Mouse (Mus musculus): Measurements from ENCODE around the gene Vti1a. TPM values are rescaled to one million over a fixed set of nuclear protein-coding genes. Genes with fewer than 3 reads are reported as not detected.

Vti1a gene
- polyA plus RNA-seq, 1 experiment, result 36.2 TPM

DNA sequence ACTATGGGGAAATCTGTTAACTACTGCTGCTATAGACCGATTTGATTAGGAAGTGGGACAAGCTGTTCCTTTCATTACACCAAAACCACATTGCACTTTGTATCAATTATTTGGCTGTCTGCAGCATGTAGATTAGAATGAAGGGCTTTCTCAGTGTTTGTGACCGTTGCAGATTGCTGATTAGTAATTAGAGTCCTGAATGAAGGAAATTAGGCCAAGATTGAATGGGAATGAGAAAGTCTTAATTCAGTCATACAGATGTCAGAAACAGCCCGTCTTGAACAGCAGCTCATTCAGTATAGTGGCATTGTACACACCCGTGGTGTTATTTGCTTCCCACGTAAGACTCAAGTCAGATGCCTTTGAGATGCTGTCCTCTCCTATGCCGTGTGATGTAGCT lies 60.2 kb downstream of the Vti1a start:
- no peak for DNase-seq (ENCODE audit: extremely low spot score in 1 of 2, low spot score in 1 of 2)

- DNase-seq (ENCODE audit: extremely low spot score in 1 of 2, low spot score in 1 of 2), result no peak
These were observed 61.4 kb downstream of the Vti1a start for GRCm38 (mm10) chr19:55377465-55377864.

DNA sequence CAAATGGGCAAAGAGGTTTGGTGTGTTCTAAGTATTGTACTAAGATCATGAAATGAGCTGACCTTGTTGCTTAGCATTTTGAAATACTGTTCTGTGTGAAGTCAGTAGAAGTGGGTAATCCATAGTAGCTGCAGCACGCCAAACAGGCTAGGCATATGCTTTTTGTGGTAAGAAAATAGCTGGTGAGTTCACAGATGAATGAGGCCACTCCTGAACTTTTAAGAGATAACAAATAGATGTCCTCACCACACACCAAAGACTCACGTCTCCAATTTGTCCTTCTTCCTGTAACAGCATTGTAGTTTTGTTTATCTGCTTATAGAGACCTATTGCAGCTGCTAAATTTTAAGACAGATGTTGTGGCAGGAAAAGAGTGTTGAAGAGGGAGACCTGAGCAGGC lies 62.8 kb downstream of the Vti1a start:
- DNase-seq (ENCODE audit: extremely low spot score in 1 of 2, low spot score in 1 of 2), result no peak

DNA sequence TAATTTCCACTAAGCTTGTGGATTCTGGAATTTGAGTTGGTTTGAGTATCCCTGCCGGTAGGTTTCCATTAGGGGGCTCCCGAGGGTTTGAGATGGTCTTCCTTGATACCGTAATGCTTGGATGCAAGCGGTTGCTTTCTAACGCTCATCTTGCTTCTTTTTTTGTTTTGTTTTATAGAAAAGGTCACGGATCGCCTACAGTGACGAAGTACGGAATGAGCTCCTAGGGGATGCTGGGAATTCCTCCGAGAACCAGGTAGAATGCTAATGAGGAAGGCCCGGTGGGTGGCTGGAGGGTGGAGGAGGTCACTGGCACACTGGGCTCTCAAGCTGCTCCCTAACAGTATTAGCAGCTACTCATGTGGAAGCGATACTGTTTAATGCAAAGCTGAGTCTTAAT lies 64.7 kb downstream of the Vti1a start:
- no peak for DNase-seq (ENCODE audit: extremely low spot score in 1 of 2, low spot score in 1 of 2)

GRCm38 (mm10) chr19:55381343-55381742 lies 65.2 kb downstream of the Vti1a start:
- no peak for DNase-seq (ENCODE audit: extremely low spot score in 1 of 2, low spot score in 1 of 2)

DNA sequence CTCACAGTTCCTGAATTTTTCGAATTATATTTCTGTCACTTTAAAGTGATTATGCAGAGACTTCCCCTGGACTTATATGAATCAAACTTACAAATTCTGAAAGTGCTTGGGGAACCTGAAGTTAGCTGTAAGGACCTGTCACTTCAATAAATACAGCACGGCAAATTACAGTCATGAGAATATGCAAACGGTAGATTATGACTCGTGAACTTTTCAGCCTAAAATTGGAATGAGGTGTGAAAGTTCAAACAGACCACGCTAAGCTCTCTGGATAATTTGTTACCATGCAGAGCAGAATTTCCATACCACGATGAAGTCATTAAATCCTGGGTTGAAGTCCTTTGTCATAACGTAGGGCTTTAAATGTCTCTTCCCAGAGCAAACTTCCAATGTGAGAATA lies 66.7 kb downstream of the Vti1a start:
- no peak for DNase-seq (ENCODE audit: extremely low spot score in 1 of 2, low spot score in 1 of 2)

DNA sequence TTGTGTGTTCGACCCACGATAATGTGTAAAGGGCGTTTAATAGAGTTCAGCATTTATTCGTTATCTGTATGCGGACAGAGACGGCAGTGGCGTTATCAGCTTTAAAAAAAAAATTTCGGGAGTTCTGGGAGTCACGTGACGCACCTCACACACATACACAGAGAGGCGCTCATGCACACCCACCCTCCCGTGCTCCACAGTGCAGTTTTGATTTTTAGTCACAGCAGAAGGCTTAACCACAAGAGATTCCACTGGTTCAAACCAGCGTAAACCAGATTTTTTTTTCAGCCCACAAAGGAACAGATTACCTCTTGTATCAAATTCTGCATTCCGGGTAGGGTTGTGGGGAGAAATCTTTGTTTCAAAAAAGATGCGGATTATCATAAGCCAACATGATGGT lies 68.5 kb downstream of the Vti1a start:
- no peak for DNase-seq (ENCODE audit: extremely low spot score in 1 of 2, low spot score in 1 of 2)

- DNase-seq (ENCODE audit: extremely low spot score in 1 of 2, low spot score in 1 of 2), result no peak
These were observed 72.9 kb downstream of the Vti1a start for GRCm38 (mm10) chr19:55389019-55389418.

DNA sequence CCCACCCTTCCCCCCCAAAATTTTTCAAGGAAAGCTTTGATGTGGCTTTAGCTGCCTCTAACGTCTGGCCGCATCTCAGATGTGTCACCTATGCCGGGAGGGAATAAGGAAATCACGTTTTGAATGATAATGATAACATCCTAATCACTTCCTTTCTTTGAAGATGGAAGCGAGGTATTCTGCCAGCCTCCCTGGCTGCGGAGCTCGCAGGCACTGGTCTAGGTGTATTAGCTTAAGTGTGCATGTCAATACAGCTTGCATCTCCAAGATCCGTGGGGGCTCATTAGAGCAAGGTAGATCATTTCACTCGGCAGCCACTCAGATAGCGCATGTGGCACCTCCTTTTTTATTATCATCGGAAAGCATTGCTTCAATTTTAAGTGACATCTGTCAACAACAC lies 74.2 kb downstream of the Vti1a start:
- DNase-seq (ENCODE audit: extremely low spot score in 1 of 2, low spot score in 1 of 2), result no peak

- no peak for DNase-seq (ENCODE audit: extremely low spot score in 1 of 2, low spot score in 1 of 2)
These were observed 85.5 kb downstream of the Vti1a start for GRCm38 (mm10) chr19:55401638-55402037.

DNA sequence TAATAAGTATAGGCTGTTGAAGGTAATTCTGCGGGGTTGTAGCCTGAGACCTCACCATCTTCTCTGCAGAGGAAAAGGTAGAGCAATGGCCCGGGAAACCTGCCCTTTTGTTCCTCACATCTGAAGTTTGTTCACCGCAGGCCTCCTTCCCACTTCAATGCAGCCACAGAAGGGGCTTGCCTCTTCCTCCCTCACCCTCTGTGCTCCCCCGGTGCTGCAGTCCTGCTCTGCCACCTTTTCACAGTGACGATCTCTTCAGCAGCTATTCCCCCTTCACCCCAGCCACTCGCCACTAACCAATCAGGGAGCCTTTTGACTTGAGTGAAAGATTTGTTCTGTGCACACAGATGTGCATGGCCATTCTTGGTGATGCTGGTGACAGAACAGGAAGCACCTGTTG lies 92.4 kb downstream of the Vti1a start:
- no peak for DNase-seq (ENCODE audit: extremely low spot score in 1 of 2, low spot score in 1 of 2)

GRCm38 (mm10) chr19:55411415-55411814 lies 95.3 kb downstream of the Vti1a start:
- no peak for DNase-seq (ENCODE audit: extremely low spot score in 1 of 2, low spot score in 1 of 2)

DNA sequence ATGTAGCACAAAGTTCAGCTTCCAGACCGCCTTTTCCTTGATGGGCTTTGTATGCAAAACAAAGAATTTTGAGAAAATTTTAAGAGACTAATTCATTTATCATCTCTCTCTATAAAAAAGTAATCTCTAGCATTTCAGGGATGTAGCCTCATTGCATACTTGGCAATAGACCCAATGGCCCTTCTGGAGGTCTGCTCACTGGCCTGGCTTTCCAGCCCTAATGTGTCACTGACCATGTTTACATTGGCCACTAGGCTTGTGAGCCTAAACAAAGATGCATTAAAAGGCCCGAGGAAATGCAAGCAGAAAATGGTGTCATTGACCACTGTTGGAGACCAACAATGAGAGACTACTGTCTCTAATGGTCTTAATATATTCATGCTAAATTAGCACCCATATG lies 95.8 kb downstream of the Vti1a start:
- DNase-seq (ENCODE audit: extremely low spot score in 1 of 2, low spot score in 1 of 2), result no peak

DNA sequence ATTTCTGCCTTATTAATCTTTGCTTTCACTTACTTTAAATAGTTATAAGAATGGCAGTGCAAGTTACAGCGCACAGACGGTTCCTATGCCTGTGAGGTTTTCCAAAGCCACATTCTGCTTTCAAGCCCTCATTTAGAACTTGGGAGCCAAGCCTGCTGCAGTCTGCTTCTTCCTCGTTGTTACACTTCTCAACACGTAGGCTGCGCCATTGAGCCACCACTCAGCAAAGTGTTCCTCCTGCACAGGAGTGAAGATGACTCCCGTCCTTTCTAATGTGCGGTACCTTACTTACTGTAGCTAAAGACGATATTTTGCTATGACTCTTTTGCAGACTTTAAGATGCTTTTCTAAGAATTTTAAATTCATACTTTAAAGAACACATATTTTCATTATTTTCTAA lies 98.0 kb downstream of the Vti1a start:
- DNase-seq (ENCODE audit: extremely low spot score in 1 of 2, low spot score in 1 of 2), result peak in 1 of 2 experiments; percentile 67

DNA sequence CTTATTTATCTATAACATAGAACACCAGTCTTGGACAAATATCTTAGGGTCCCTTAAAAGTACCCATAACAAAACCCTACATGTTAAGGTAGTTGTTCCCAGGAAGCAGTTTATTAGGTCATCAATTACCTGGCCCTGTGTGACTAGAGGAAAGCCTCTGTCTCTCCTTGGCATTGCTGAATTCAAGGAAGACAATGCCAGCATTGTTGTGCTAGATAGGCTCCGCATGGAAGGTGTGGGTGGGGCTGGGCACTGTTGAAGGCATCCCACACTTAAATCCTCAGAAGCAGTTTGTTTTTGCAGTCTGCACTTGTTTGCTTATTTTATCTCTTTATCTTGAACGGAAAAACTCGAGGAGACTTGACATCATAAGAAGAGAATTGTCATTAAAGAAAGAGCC lies 102.7 kb downstream of the Vti1a start:
- DNase-seq (ENCODE audit: extremely low spot score in 1 of 2, low spot score in 1 of 2), result no peak

DNA sequence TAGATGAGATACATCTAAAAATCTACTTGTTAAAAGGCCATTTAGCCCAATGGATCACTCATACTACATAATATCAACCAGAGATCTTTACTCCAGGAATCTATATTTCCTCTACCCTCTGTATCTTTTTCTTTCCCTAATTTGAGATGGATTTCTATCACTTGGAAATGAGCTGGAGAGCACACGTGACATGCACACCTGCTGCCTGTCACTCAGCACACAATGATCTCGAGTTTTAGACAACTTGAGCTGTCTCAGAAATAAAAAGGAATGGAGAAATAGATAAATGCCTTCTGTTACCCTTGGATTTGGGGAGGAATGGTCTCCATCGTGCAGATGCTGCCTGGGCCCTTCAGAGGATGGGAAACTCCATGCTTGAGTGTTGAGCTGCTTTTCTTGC lies 103.9 kb downstream of the Vti1a start:
- DNase-seq (ENCODE audit: extremely low spot score in 1 of 2, low spot score in 1 of 2), result no peak

DNA sequence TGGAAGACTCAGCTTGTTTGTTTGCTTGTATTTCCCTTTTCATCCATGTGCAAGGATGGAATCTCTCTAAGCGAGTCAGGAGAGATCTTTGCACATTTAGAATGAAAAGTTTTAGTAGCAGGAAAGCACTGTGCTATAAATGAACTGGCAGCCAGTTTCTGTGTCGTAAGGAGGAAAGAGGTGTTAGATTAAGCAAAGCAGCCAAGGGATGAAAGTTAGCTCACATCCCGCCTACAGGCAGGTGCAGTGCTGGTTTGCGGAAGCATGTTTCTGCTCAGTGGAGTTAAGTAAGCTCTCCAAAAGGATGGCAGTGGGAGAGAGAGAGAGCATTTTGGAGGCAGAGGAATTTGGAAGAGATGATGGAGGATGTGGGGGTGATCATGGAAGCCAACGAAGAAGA lies 105.7 kb downstream of the Vti1a start:
- DNase-seq (ENCODE audit: extremely low spot score in 1 of 2, low spot score in 1 of 2), result peak; percentile 72 to 81

DNA sequence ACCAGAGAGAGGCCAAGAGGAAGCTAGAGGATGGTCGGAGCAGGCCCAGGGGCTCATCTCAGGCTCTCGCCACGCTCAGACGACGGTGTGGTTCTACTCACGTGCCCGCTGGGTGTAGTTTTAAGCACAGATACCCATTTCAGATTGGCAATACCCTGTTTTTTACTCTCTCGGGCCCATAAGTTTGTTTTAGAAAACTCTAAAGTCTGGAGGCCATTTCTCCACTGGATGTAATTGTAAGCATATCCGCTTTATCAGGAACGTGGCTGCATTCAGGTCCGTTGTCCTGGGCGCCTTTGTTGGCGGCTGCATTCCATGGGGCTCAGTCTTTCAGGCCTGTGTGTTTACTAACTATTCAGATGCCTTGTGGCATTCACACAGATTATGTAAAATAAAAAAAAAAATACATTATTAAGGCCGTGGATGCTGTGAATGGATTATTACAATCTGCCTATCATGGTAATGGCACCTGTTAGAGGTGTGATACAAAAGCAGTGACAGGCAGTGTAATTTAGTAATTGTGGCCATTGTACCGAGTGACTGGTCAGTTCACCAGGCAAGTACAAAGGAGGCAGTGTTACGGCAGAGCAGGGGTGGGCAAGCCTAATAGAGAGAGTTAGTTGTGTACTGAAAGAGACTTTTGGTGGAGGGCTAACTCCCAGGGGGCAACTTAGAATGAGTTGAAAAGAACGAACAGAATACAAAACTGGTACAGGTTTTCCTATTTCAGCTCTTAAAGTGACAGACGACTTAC lies 106.4 kb downstream of the Vti1a start:
- DNase-seq (ENCODE audit: extremely low spot score in 1 of 2, low spot score in 1 of 2), result no peak

DNA sequence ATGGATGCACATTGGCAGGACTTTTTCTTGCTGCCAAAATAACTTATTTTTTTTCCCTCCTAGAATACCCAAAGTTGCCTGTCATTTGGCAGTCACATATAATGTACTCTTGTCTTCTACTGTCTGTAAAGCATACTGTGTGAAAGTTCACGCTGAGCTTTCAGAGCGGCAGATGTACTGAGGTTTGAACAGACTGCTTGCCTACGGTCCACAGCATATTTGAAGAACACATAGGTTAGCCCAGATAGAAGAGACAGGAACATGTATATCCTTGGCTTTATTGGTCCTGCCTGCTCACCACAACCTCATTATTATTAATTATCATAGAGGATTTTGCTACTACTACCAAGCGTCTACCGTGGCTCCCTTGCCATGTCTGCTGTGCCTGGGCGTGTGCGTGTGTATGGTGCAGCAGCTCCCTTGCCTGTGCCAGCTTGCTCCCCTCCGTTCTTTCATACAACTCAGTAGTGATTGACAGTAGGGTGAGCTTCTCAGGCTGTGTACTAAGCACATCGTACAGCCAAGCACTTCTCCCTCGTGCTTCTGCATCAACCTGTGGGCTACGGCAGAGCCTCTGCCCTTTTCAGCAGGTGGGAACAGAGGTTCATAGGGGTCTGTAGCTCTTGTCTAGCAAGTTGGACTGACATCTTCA lies 107.1 kb downstream of the Vti1a start:
- DNase-seq (ENCODE audit: extremely low spot score in 1 of 2, low spot score in 1 of 2), result no peak

GRCm38 (mm10) chr19:55423952-55424351 lies 107.9 kb downstream of the Vti1a start:
- peak; percentile 70 to 86 for DNase-seq (ENCODE audit: extremely low spot score in 1 of 2, low spot score in 1 of 2)

DNA sequence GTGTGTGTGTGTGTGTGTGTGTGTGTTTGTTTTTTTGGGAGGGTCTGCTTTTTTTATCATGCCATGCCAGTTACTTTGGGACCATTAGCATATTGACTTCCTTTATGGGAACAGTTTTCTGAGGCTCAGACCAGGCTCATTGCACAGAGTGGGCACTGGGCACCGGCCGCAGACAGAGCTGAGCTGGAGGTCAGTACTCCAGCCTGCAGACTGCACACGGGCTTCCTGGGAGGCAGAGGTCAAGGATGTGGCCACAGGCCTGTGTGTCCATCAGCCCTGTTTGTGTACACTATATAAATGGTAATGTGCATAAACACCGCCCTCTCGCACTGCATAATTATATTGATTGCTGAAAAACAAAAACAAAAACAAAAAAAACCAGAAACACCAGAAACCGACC lies 108.4 kb downstream of the Vti1a start:
- DNase-seq (ENCODE audit: extremely low spot score in 1 of 2, low spot score in 1 of 2), result no peak

DNA sequence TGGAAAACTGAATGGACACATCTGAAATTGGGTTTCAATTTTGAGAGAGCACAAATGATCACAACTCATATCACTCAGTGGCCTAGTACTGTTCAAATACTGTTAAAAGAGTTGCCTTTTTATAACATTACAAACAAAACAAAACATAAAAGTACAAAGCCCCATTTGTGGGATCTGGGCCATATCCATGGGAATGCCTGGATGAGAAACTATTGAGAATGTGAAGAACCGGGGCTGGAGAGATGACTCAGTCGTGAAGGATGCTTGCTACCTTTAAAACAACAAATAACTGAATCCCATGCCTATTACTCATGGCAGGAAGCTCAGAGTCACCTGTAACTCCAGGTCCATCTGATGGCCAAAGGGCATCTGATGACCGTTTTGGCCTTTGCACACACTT lies 124.2 kb downstream of the Vti1a start:
- no peak for DNase-seq (ENCODE audit: extremely low spot score in 1 of 2, low spot score in 1 of 2)

Data from frontal cortex, adult 2 months (tissue).